Mouse (Mus musculus): ENCODE results near the gene Luzp2.
A peak's percentile ranks its signal among the peaks of the same experiment; 100 is the strongest.

The Luzp2 gene

GRCm38 (mm10) chr7:54835372-54835851, at the start of gene Luzp2:
Gene Luzp2 (plus strand): TSS chr7:54835498.
- peak in 1 of 2 experiments; percentile 17 for DNase-seq (ENCODE audit: low spot score in 2 of 2)

GRCm38 (mm10) chr7:54787456-54787855, 47.8 kb upstream of the Luzp2 start:
- no peak for DNase-seq (ENCODE audit: low spot score in 2 of 2)

- DNase-seq (ENCODE audit: low spot score in 2 of 2), result no peak
Observed at GRCm38 (mm10) chr7:54818606-54819005, 16.7 kb upstream of the Luzp2 start.

- DNase-seq (ENCODE audit: low spot score in 2 of 2), result no peak
Observed at GRCm38 (mm10) chr7:54828751-54829150, 6.5 kb upstream of the Luzp2 start.

- DNase-seq (ENCODE audit: low spot score in 2 of 2), result peak in 1 of 2 experiments; percentile 14
Observed at GRCm38 (mm10) chr7:54835911-54836352, 634 bp downstream of the Luzp2 start.

GRCm38 (mm10) chr7:54836437-54836836, 1.1 kb downstream of the Luzp2 start:
- peak in 1 of 2 experiments; percentile 31 for DNase-seq (ENCODE audit: low spot score in 2 of 2)

- DNase-seq (ENCODE audit: low spot score in 2 of 2), result no peak
Observed at GRCm38 (mm10) chr7:54842807-54843335, 7.6 kb downstream of the Luzp2 start.

GRCm38 (mm10) chr7:54845875-54846691, 10.8 kb downstream of the Luzp2 start:
- no peak for DNase-seq (ENCODE audit: low spot score in 2 of 2)

- no peak for DNase-seq (ENCODE audit: low spot score in 2 of 2)
Observed at GRCm38 (mm10) chr7:54846692-54847020, 11.4 kb downstream of the Luzp2 start.

GRCm38 (mm10) chr7:54852860-54853259, 17.6 kb downstream of the Luzp2 start:
- no peak for DNase-seq (ENCODE audit: low spot score in 2 of 2)

GRCm38 (mm10) chr7:54861230-54861856, 26.0 kb downstream of the Luzp2 start:
- DNase-seq (ENCODE audit: low spot score in 2 of 2), result no peak

GRCm38 (mm10) chr7:54878928-54879644, 43.8 kb downstream of the Luzp2 start:
- DNase-seq (ENCODE audit: low spot score in 2 of 2), result no peak

GRCm38 (mm10) chr7:54893709-54894627, 58.7 kb downstream of the Luzp2 start:
- no peak for DNase-seq (ENCODE audit: low spot score in 2 of 2)

GRCm38 (mm10) chr7:54898589-54898988, 63.3 kb downstream of the Luzp2 start:
- no peak for DNase-seq (ENCODE audit: low spot score in 2 of 2)

GRCm38 (mm10) chr7:54909958-54910357, 74.7 kb downstream of the Luzp2 start:
- no peak for DNase-seq (ENCODE audit: low spot score in 2 of 2)

GRCm38 (mm10) chr7:54914030-54914429, 78.7 kb downstream of the Luzp2 start:
- no peak for DNase-seq (ENCODE audit: low spot score in 2 of 2)

GRCm38 (mm10) chr7:54921991-54922390, 86.7 kb downstream of the Luzp2 start:
- no peak for DNase-seq (ENCODE audit: low spot score in 2 of 2)

- DNase-seq (ENCODE audit: low spot score in 2 of 2), result no peak
Observed at GRCm38 (mm10) chr7:54956759-54957158, 121.5 kb downstream of the Luzp2 start.

- no peak for DNase-seq (ENCODE audit: low spot score in 2 of 2)
Observed at GRCm38 (mm10) chr7:54962678-54963077, 127.4 kb downstream of the Luzp2 start.

- no peak for DNase-seq (ENCODE audit: low spot score in 2 of 2)
Observed at GRCm38 (mm10) chr7:54977372-54977771, 142.1 kb downstream of the Luzp2 start.

- DNase-seq (ENCODE audit: low spot score in 2 of 2), result no peak
Observed at GRCm38 (mm10) chr7:54980585-54980984, 145.3 kb downstream of the Luzp2 start.

Data from left cerebral cortex, adult 9 months (tissue).